Mouse (Mus musculus) cortical plate, adult 2 months (tissue): Measurements from ENCODE around the gene Erc1. TPM values are rescaled to one million over a fixed set of nuclear protein-coding genes. Genes with fewer than 3 reads are reported as not detected.
A peak's percentile ranks its signal among the peaks of the same experiment; 100 is the strongest.
"Not testable (repeated sequence)": the region's sequence is repeated elsewhere in the genome, so short reads cannot be mapped to it uniquely, and the experiment has no call there.

ENCODE experiments used
- H3K27ac ChIP-seq: fragments of 200-500 bp; 2 replicates; pipeline ENCODE4 v1.5.1; 2012; ENCODE audit warnings: low read length, control low read depth, inconsistent platforms; ENCODE audit not compliant: insufficient read depth
- H3K4me1 ChIP-seq: fragments of 200-500 bp; 2 replicates; pipeline ENCODE4 v1.6.1; 2011; ENCODE audit warnings: low read length; ENCODE audit not compliant: control insufficient read depth, insufficient read depth
- H3K4me3 ChIP-seq: fragments of 200-500 bp; 2 replicates; pipeline ENCODE4 v1.5.1; 2011; ENCODE audit warnings: mild to moderate bottlenecking, low read length, control low read depth; ENCODE audit not compliant: insufficient read depth
- CTCF ChIP-seq: fragments of 200-500 bp; IDR thresholded peaks from 2 replicates; pipeline ENCODE4 v1.5.1; 2011; ENCODE audit warnings: mild to moderate bottlenecking, control low read depth, low read length; ENCODE audit not compliant: insufficient read depth; ENCODE audit errors: extremely low read depth
- POLR2A ChIP-seq: fragments of 200-500 bp; IDR thresholded peaks from 2 replicates; pipeline ENCODE4 v1.6.1; 2011; ENCODE audit warnings: mild to moderate bottlenecking, low read length, control low read depth; ENCODE audit not compliant: insufficient read depth; ENCODE audit errors: extremely low read depth
- polyA plus RNA-seq: library from polyadenylated mRNA; depleted of rRNA; stranded (reverse); fragments of >200 nt; gene quantifications from 2 replicates; pipeline ENCODE4 v1.2.3, GENCODE M21; 2012

Gene Erc1
- polyA plus RNA-seq, 1 experiment: 21.3 TPM

DNA sequence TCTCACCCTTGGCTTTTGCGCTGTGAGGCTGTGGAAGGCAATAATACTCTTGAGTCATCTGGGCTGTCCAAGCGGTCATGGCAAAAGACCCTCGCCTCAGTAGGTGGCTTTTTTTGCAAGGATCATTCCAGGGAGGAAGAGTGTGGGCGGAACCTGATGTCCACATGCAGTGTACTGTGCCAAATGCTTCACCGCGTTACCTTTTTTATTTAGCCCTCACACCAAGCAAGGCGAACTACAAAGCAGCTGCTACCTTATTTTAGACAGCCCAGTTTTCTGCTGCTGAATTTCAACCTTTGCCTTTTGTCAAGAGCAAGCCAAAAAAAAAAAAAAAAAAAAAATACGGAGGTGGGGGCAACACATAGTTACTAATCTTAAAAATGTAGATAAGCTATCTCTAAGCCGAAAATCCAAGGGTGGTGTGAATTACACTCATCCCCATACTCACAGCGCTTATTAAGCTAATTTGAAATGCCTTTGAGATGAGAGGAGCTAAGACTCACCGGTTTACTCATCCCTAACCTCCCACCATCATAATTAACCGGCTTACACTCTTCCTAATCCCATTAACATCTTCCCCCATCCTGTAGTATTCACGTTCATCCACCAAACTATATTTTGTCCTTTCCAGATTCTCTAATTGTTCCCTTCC is 855 bp upstream of the Erc1 start:
- peak overlapping the region; percentile 65 for H3K27ac ChIP-seq
- peak overlapping the region; percentile 96 for H3K4me3 ChIP-seq
- 0 out of 2 replicates have a peak, but pooled peaks have one; percentile 2 for TF ChIP-seq POLR2A
- TF ChIP-seq CTCF: no peak
- peaks cover 6% of the 10 kb centered on the region; the same call in 1 of the 2 replicates for H3K4me1 ChIP-seq

DNA sequence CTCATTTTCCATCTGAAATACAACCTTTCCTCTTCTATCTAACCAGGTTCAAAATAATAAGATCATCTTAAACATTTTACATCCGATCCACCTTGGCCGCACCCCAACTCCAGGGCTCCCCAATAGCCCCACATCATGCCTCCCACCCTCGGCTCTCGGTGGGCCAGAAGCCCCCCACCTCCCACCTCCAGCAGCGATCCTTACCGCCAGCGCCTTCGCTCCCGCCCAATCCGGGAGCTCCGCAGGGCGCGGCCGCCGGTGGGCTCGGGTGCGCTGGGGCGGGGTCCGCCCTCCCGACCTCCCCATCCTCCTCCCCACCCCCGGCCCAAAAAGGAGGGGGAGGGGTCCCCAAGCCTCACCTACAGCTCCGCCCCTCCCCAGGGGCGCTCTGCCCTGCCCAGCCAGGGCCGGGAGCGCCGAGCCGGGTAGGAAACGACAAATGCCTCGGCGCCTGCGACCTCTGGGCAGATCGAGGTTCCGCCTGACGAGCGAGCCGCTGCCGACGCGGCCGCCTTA is 391 bp downstream of the Erc1 start:
- H3K27ac ChIP-seq: peak overlapping the region; percentile 63; the same call in 1 of the 2 replicates

DNA sequence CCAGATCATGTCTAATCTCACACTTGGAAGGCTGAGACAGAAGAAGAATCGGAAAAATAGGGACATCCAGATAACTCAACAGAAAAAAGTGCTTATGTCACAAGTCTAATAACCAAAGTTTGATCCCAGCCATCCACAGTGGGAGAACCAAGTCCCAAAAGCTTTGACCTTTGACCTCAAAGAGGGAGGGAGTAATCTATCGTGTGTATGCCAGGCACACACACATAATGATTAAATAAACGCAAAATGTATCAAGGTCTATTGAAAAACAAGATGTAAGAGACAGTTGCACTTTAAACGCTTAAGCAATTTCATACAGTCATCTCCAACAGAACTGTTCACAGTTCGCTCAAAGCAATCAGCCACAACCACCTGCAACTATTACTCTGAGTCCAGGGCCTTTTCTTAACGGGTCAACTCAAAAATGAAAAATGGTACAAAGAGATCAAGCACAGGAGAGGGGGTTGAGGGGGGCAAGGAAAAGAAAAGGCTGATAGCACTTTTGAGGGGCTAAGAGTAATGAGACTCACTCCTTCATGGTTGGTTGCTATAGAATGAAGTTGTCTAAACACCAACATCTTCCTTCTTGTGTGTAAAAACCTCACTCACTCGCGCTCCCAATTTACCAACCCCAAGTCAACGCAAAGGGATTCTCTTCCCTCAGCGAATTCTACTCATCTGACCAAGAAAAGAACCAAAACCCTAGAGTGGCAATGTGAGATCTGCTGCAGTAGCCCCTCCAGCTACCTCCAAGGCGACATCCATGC is 1.0 kb downstream of the Erc1 start:
- TF ChIP-seq POLR2A (no peak), CTCF (no peak)
- peak overlapping the region; percentile 96 for H3K4me3 ChIP-seq

More for the DNA sequence above, 391 bp downstream of the Erc1 start:
- peaks cover 6% of the 10 kb centered on the region; the same call in 1 of the 2 replicates for H3K4me1 ChIP-seq
- TF ChIP-seq CTCF: no peak
- no peak for TF ChIP-seq POLR2A
- peak overlapping the region; percentile 96 for H3K4me3 ChIP-seq

DNA sequence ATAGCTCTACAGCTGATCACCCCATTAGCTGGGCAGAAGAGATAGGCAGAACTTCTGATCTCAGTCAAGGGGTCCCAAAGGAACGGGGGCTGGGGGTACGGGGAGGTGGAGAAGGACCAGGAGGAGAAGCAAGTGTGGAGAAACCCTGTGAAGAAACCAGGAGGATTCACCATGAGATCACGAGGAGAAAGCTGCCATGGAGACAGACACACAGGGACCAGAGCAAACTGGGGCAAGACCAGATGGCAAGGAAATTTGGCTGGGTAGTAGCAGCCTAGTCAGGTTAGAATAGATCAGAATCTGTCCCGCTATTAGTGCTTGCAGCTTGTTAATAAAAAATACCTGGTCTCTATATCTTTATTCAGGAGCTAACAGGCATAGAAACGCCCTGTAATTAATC is 18.0 kb downstream of the Erc1 start:
- H3K4me3 ChIP-seq: no peak overlapping the region

More for the DNA sequence above, 1.0 kb downstream of the Erc1 start:
- Histone ChIP-seq H3K27ac (no peak overlapping the region), H3K4me1 (peaks cover 6% of the 10 kb centered on the region; the same call in 1 of the 2 replicates)

DNA sequence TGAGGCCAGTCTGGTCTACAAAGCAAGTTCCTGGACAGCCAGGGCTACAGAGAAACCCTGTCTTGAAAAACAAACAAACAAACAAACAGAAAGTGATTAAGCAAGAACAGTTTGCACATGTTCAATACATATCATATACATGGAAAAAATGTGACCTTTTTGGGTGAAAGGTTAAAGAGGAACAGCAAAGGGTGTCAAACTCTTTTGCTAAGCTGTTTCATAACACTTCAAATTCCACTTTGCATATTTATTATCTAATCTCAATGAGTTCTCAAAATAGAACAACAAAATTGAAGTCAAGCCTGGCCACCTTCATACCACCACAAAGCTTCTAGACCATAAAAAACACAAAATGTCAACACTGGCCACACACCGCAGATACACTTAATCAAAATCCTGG is 19.8 kb downstream of the Erc1 start:
- peaks cover 1% of the 10 kb centered on the region; the same call in 1 of the 2 replicates for H3K4me1 ChIP-seq
- TF ChIP-seq POLR2A (no peak), CTCF (no peak)
- H3K27ac ChIP-seq: no peak overlapping the region

More for the DNA sequence above, 18.0 kb downstream of the Erc1 start:
- Histone ChIP-seq H3K4me1 (peaks cover 1% of the 10 kb centered on the region; the same call in 1 of the 2 replicates), H3K27ac (no peak overlapping the region)
- no peak for TF ChIP-seq CTCF
- TF ChIP-seq POLR2A: no peak

DNA sequence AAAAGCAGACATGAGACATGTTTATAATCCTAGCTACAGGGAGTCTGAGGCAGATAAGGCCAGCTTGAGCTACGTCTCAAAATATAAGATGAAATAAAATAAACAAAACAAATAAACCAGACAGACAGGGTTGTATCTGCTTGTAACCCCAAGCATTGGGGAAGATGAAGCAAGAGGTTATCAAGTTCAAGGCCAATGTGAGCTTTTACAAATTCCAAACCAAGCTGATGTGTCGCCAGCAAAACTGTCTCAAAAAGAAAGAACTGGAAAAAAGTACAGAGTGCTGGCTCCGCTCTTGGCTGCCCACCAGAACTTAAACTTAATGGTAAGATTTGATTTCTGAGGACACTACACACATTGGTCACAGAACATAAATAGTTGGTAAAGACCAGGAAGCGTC is 21.3 kb downstream of the Erc1 start:
- no peak overlapping the region for H3K27ac ChIP-seq
- TF ChIP-seq POLR2A: no peak
- no peak for TF ChIP-seq CTCF
- peaks cover 1% of the 10 kb centered on the region; the same call in 1 of the 2 replicates for H3K4me1 ChIP-seq
- H3K4me3 ChIP-seq: no peak overlapping the region

More for the DNA sequence above, 19.8 kb downstream of the Erc1 start:
- no peak overlapping the region for H3K4me3 ChIP-seq

DNA sequence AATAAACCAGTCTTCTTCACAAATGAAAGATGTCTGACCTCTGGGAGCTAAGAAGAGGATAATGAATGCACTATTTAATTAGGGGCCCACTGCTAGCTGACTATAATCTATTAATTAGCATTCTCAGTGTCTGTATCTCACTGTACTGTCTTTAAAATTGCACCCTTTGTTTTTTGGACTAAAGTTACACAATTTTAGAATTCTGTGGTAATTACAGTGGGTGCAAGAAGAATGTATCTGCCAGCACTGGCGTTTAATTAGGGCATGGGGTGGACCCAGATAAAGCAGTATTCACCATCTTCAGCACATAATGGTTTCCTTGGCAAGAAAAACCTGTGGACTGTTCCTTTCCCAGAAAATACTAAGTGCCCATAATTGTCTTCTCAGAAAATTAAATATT is 25.8 kb downstream of the Erc1 start:
- Histone ChIP-seq H3K27ac (no peak overlapping the region), H3K4me1 (no peaks in the 10 kb centered on the region)
- TF ChIP-seq CTCF (no peak), POLR2A (no peak)

DNA sequence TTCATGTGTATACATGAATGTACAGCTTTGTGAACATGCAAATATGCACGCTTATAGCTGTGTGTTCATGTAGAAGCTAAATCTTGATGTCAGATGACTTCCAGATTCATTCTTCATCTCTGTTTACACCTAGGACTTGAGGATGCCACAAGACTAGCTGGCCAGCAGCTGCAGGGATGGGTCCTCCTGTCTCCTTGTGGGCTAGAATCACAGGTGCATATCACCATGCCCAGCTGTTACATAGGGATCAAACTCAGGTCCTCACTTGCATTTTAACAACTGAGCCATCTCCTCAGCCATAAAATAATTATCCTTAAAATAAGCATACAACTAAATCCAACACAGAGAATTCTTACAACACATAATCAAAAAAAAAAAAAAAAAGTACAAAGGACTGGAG is 26.8 kb downstream of the Erc1 start:
- TF ChIP-seq CTCF (no peak), POLR2A (no peak)
- no peak overlapping the region for H3K27ac ChIP-seq
- H3K4me3 ChIP-seq: no peak overlapping the region
- no peaks in the 10 kb centered on the region for H3K4me1 ChIP-seq

More for the DNA sequence above, 25.8 kb downstream of the Erc1 start:
- H3K4me3 ChIP-seq: no peak overlapping the region

DNA sequence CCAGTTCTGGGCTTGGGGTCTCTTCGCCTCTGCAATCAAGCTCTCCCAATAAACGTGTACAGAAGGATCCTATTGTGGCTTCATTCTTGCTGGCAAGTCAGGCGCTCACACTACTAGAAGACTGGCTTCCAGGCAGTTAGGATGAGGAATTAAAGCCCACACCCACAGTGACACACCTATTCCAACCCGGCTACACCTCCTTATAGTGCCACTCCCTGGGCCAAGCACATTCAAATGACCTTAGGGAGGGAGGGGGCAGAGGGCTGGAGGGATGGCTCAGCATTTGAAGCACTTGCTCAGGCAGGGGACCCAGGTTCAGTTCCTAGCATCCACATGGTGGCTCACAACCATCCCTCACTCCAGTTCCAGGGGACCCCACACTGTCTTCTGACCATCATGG is 29.4 kb downstream of the Erc1 start:
- TF ChIP-seq POLR2A: no peak
- TF ChIP-seq CTCF: no peak
- Histone ChIP-seq H3K27ac (no peak overlapping the region), H3K4me1 (no peaks in the 10 kb centered on the region), H3K4me3 (no peak overlapping the region)

DNA sequence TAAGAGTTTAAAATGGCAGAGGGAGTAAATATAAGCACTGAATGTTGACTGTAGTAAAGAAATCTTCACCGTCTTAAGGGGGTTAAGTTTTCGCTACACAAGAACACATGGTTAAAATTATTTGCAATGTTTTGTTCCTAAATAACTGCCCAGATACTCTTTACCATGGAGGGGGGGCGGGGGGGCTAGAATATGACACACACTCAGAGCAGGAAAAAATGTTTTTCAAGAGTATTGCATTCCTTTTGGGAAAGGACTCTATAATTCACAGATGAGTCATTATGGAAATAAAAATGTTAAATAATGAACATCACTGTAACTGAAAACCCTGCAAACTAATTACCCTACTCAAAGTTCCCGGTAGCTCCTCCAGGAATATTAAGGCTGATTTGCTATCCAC is 32.5 kb downstream of the Erc1 start:
- no peaks in the 10 kb centered on the region for H3K4me1 ChIP-seq
- H3K4me3 ChIP-seq: no peak overlapping the region
- TF ChIP-seq CTCF (no peak), POLR2A (no peak)
- no peak overlapping the region for H3K27ac ChIP-seq

DNA sequence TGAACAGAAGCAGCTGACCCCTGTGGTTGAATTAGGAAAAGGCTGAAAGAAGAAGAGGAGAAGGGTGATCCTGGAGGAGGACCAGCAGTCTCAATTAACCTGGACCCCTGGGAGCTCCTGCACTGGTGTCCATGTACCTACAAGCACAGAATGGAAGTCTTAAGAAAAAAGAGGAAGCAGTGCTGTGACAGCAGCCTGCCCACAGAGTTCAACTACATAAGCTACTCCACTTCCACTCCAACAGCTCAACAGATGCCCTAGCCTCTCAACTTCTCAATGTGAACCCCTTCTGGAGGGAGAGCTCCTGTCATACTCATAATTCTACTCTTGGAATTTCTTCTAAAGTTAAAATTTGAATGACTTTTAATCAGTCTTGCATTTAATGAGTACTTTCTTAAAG is 34.9 kb downstream of the Erc1 start:
- not testable (repeated sequence) for H3K27ac ChIP-seq, H3K4me3 ChIP-seq, H3K4me1 ChIP-seq
